Mouse (Mus musculus) left cerebral cortex, adult 2 months (tissue): Measurements from ENCODE around the gene Slc1a1. TPM values are rescaled to one million over a fixed set of nuclear protein-coding genes. Genes with fewer than 3 reads are reported as not detected.

Experiments
- DNase-seq, 2 experiments: peaks; one replicate each; pipeline ENCODE4 v3.0.0; 2021 to 2022; ENCODE audit warnings: low spot score in 2 of 2, mixed read lengths in 1 of 2; ENCODE audit errors: extremely low spot score in 1 of 2
- H3K27ac ChIP-seq: fragments of 200-600 bp; 2 replicates; pipeline ENCODE4 v1.8.1; 2022
- H3K4me3 ChIP-seq: fragments of 200-600 bp; 2 replicates; pipeline ENCODE4 v1.8.1; 2022
- CTCF ChIP-seq: fragments of 200-600 bp; IDR thresholded peaks from 2 replicates; pipeline ENCODE4 v1.8.1; 2022; ENCODE audit warnings: antibody characterized with exemption, mild to moderate bottlenecking, moderate library complexity
- intact Hi-C: fragments of 180-260 bp; cut with DNase I; formaldehyde crosslinking; loops from one replicate; pipeline ENCODE4 v1.15.1; 2025
- long read RNA-seq, 2 experiments: library from polyadenylated mRNA; stranded (forward); transcript quantifications; one replicate each; pipeline ENCODE4 v2.0.0; 2021; ENCODE audit warnings: borderline mapping rate in 2 of 2
- total RNA-seq, 2 experiments: library from RNA; stranded (reverse); gene quantifications; 2 replicates each; pipeline ENCODE4 v1.2.3; 2021

The Slc1a1 gene
- 100 to 1,000 TPM; 111 to 112 TPM for total RNA-seq
- long read RNA-seq, experiment 1, transcript Slc1a1-201 (12 exons, 3,800 nt), result major isoform, 39 of 48 reads
- long read RNA-seq, experiment 1, partial matches to known transcripts, result 7 of 48 reads
- long read RNA-seq, experiment 1, other reads (novel, unspliced or antisense), result 2 of 48 reads
- long read RNA-seq, experiment 2, transcript Slc1a1-201 (12 exons, 3,800 nt), result major isoform, 43 of 44 reads
- long read RNA-seq, experiment 2, partial matches to known transcripts, result 1 of 44 reads
- long read RNA-seq, experiment 2, other reads (novel, unspliced or antisense), result 0 of 44 reads

GRCm38 (mm10) chr19:28834798-28835499 lies at the start of gene Slc1a1:
TSS of gene Slc1a1 (plus strand) at chr19:28835049.
- DNase-seq, result peak; percentile 83 to 87
- H3K27ac ChIP-seq, result peak within 1 kb of the TSS; percentile 90
- peak within 1 kb of the TSS; percentile 88 for H3K4me3 ChIP-seq
- intact Hi-C loops, result loop anchor here (1.0 to 5.0 kb wide), 2 partner anchors 52 to 128 kb away; partner anchors contain the start of gene Plpp6
- no peak; the same call in 1 of the 2 replicates for TF ChIP-seq CTCF

- no peak overlapping the region for H3K4me3 ChIP-seq
- no peak for DNase-seq
- no peak overlapping the region for H3K27ac ChIP-seq
- TF ChIP-seq CTCF, result no peak
- intact Hi-C loops, result no loop called here
Measured at GRCm38 (mm10) chr19:28790196-28790595, 44.7 kb upstream of the Slc1a1 start.

DNA sequence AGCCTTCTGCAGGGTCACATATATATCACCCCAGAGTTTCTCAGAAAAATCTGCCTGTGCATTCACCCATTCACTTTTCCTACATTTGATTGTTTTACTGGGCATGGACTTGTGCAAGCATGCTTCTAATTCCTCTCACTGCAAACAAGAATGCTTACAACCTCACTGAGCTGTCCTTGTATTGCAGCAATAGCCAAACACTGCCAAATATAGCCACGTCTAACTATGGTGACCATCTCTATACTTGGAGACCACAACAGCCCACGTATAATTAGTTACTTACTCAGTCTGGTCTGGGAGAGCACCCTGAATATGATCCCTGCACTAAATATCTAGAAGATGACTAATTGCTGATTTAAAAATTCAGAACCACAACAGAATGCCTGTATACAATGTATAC lies 41.5 kb upstream of the Slc1a1 start:
- no peak for TF ChIP-seq CTCF

DNA sequence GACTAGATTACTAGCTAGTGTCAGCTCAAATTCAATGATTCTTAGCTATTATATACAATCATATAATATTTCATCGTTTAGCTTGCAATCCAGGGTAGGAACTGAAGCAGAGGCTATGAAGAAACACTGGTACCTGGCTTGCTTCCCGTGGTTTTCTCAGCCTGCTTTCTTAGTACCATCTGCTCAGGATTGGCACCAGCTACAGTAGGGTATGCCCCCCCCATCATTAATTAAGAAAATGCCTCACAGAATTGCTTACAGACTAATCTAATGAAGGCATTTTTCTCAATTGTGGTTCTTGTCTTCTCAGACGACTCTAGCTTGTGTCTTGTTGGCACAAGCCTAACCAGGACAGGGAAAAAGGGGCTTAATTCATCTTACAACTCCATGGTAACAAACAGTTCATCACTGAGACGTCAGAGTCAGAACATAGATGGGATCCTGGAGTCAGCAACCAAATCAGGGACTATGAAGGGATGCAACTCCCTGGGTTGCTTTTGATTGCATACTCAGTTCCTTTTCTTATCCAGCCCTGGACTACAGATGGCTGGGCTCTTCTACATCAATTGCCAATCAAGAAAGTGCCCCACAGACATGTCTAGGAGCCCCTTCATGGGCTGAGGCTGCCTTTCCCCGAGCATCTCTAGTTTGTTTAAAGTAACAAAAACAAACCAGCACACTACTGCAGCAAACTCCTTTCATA lies 38.6 kb upstream of the Slc1a1 start:
- no peak for DNase-seq
- no peak for TF ChIP-seq CTCF
- intact Hi-C loops, result no loop called here
- Histone ChIP-seq H3K4me3 (no peak overlapping the region), H3K27ac (no peak overlapping the region)

More for the DNA sequence above, 41.5 kb upstream of the Slc1a1 start:
- Histone ChIP-seq H3K4me3 (no peak overlapping the region), H3K27ac (no peak overlapping the region)
- intact Hi-C loops, result no loop called here
- no peak for DNase-seq

DNA sequence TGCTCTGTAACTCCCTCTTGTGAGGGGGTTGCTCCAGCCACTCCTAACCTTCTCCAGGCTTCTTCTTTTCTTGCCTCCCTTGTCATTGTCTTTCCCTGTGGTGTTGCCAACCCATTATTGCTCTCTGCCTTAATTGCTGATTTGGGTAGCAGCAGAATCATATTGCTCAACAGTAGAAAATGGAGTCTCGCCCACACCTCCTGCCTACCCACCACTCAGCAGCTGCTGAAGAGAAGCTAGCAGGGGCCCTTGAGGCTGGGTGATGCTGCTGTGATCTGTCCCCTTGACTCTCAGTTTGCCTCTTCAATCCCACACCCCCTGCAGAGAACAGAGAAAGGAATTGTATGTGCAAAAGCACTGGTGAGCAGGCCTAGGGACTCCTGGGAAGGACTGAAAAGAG lies 37.9 kb upstream of the Slc1a1 start:
- no peak for DNase-seq
- H3K27ac ChIP-seq, result no peak overlapping the region

DNA sequence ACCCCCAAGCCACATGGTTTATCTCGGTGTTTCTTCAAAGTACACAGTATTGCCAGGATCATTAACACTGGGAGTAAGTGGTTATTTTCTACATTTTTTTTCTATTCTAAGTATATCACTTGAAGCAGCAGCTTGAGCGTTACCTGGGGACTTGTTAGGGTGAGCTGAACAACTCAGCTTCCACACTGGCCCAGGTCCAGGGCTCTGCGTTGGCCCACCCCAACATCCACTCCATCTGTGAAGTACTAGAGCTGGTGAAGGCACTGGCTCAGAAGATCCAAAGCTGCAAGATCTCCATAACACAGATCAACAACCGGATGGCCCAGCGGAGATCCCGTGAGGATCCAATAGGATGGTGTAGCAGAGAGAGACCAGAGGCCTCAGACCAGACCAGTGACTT lies 37.2 kb upstream of the Slc1a1 start:
- intact Hi-C loops, result no loop called here
- no peak for TF ChIP-seq CTCF
- no peak overlapping the region for H3K4me3 ChIP-seq
- no peak for DNase-seq
- no peak overlapping the region for H3K27ac ChIP-seq

More for the DNA sequence above, 37.9 kb upstream of the Slc1a1 start:
- intact Hi-C loops, result no loop called here
- no peak for TF ChIP-seq CTCF
- H3K4me3 ChIP-seq, result no peak overlapping the region

GRCm38 (mm10) chr19:28800448-28800847 lies 34.4 kb upstream of the Slc1a1 start:
- Histone ChIP-seq H3K4me3 (no peak overlapping the region), H3K27ac (no peak overlapping the region)
- DNase-seq, result no peak
- intact Hi-C loops, result no loop called here
- no peak for TF ChIP-seq CTCF

GRCm38 (mm10) chr19:28806276-28806675 lies 28.6 kb upstream of the Slc1a1 start:
- no peak for DNase-seq
- Histone ChIP-seq H3K27ac (no peak overlapping the region), H3K4me3 (no peak overlapping the region)
- intact Hi-C loops, result no loop called here
- TF ChIP-seq CTCF, result no peak

GRCm38 (mm10) chr19:28806821-28807496 lies 27.9 kb upstream of the Slc1a1 start:
- intact Hi-C loops, result no loop called here
- TF ChIP-seq CTCF, result no peak
- no peak overlapping the region for H3K27ac ChIP-seq
- no peak for DNase-seq
- no peak overlapping the region for H3K4me3 ChIP-seq

DNA sequence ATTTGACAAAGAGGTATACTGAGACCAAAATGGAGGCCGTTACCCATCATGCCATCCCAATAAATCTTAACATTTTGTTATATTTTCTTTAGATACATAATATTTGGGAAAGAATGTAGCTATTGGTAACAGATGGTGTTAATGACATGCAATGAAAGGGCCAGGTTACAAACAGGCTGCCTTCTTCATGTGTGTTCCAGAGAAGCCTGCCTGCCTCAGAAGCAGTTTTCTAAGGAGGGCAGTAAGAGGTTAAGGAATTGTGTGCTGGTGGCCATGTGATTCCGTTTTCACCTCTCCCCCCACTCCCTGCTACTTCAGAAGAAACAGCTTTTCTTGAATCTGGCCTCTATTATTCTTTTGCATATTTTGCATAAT lies 27.4 kb upstream of the Slc1a1 start:
- no peak for DNase-seq
- no peak for TF ChIP-seq CTCF
- no peak overlapping the region for H3K27ac ChIP-seq
- intact Hi-C loops, result no loop called here
- no peak overlapping the region for H3K4me3 ChIP-seq

DNA sequence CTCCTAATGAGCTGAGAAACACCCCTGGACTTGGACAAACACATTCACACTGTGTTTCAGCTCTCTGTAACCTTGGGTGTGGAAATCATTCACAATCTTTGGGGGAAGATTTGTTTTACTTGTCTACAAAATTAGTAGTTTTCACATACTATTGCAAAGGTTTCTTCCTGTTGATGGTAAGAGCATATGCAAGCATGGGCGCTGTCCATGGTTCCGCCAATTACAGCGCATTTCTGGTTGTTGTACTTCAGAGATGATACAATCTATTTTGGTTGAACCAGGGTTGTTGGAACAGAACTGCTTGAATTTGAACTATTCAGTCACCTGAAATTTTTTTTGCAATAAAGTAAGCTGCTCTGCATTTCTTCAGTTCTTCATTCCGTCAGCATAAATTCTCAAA lies 16.6 kb upstream of the Slc1a1 start:
- intact Hi-C loops, result no loop called here
- Histone ChIP-seq H3K27ac (no peak overlapping the region), H3K4me3 (no peak overlapping the region)
- DNase-seq, result no peak
- TF ChIP-seq CTCF, result no peak

DNA sequence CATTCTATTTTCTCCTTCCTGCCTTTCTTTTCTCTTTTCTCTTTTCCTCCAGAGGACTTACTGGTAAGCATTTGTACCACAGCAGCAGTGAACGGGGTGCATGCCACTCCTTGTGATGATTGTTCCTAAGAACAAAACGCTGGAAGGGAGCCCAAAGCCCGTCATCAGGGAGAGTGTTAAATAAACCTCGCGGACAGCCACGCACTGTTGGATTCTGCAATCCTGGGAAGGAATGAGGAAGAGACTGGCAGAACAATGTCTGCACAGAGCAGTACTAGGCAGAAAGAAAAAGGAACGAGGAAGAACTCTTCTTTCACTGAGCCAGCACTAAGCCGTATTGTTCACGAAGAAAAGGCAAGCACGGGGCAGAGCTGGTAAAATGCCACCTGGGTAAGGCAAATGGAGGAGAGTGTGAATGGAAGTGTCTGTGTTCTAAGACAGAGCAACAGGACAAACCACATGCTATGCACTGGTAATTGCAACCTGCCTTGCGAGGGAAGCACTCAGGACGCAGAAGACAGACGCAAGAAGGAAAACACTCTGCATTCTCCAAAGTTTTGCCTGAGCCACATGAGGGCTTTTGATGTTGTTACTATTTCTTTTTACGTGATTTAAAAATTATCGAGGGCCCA lies 7.0 kb upstream of the Slc1a1 start:
- intact Hi-C loops, result no loop called here
- DNase-seq, result no peak
- Histone ChIP-seq H3K27ac (no peak overlapping the region), H3K4me3 (no peak overlapping the region)
- no peak for TF ChIP-seq CTCF
